Mouse (Mus musculus) lung, adult 2 months (tissue): ENCODE results near the gene Ing4.

Experiments
- CTCF ChIP-seq: fragments of 200-500 bp; IDR thresholded peaks from 2 replicates; pipeline ENCODE4 v1.5.1; 2011; ENCODE audit warnings: mild to moderate bottlenecking, low read length, control low read depth; ENCODE audit not compliant: insufficient read depth
- POLR2A ChIP-seq: fragments of 200-500 bp; IDR thresholded peaks from 2 replicates; pipeline ENCODE4 v1.6.1; 2011; ENCODE audit warnings: low read depth, mild to moderate bottlenecking, control low read depth, low read length, borderline replicate concordance; ENCODE audit errors: extremely low read depth

DNA sequence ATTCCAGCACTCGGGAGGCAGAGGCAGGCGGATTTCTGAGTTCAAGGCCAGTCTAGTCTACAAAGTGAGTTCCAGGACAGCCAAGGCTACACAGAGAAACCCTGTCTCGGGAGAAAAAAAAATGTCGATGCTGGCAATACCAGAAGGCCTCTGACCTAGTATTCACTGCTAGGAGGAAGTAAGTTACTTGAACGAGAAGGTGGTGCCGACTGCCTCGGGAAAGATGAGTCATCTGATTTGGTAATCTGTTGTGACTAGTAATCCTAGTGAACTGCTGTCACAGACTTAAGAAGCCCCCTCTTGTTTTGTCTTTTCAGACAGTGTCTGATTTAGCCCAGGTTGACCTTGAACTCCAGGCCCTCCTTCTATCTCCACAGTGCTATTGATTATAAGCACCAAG, 1.5 kb downstream of the Ing4 start:
- TF ChIP-seq POLR2A: no peak
- no peak for TF ChIP-seq CTCF
